Mouse (Mus musculus): ENCODE measurements around the gene Sfxn2.

Gene Sfxn2

DNA sequence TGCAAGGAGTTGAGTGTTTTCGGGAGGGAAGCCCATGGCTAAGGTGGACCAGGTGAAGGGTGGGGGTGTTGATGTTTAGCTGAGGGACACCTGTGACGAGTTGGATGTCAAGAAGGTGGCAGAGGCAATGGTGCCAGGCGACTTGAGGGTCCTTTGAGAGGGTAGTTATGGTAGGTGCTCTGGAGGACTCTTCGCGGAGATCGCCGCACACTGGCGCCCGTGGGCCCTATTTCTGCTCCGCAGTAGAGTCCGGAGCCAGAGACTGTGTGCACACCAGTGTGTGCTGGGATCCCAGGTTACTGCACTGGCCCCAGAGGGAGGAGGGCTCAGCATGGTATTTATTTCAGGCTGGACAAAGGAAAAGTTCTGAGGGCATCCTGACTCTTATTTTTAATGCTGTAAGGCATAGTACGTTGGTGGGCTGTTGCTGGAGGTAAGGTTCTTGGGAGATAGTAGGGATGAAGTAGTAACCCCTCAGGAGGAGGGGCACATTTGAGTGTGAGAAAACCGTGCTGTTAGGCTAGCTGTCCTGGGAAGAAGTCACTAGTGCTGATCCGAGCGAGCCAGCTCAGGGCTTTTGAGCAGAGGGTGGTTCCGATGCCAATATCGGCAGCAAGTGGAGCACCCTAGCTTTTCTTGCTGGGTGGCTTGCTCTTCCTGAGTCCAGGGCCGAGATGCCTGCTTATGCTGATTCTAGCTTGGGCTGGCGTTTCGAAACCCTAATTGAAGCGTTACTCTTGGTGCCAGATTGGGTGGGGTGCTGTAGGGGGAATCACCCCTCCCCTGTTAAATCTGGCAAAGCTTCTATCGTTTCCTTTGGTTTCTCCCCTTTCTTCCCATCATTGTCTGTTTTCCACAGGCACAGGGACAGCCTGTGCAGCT, 26.5 kb downstream of the Sfxn2 start:
- DNase-seq (ENCODE audit: low spot score): no peak

DNA sequence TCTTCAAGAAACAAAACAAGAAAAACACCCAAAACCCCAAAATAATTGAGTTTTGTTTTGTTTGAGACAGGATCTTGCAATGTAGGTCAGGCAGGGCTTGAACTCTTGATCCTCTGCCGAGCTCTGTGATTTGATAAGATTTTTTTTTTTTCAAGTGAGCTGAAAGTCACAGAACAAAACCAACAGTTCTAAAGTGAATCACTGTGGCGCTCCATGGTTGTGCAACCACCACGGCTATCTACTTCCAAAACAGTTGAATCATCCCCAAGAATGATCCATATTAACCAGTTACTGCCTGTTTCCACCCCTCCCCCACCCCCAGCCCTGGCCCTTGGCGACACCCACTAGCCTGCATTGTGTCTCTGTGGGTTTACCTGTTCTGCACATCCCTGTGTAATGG, 27.2 kb downstream of the Sfxn2 start:
- DNase-seq (ENCODE audit: low spot score): no peak

DNA sequence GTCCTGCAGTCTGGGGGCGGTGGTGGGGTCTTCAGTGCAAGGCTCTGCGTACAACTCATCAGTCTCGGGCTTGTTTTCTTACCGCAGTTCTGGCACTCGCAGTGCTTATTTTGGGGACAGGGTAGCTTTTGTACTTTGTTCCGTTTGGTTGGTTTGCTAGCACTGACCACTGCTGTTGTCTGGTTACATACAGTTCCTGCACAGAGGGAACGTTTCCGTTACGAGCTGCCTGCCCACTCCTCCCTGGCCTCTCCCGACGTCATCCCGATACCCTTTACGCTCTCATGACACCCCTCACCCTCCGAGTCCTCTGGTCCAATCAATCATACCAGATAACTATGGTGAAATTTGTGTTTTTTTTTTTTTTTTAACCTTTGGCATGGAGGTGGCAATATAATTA, 28.3 kb downstream of the Sfxn2 start:
- DNase-seq (ENCODE audit: low spot score): no peak

DNA sequence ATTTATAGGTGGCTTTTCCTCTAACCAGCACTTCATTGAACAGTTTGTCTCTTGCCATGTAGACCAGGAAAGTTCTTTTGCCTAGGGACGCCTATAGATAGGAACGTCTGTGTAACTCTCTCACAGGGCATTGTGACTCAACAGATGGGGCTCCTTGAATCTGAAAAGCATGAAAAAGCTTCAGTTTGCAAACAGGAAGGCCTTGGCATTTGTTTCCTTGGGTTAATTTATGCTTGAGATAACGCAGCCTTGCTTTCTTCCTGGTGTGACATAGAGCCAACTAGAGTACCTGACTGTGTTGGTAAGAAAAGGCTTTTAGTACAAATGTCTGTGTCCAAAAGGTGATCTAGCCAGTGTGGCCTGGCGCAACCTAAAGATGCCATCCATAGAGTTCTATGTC, 29.2 kb downstream of the Sfxn2 start:
- DNase-seq (ENCODE audit: low spot score): no peak

DNA sequence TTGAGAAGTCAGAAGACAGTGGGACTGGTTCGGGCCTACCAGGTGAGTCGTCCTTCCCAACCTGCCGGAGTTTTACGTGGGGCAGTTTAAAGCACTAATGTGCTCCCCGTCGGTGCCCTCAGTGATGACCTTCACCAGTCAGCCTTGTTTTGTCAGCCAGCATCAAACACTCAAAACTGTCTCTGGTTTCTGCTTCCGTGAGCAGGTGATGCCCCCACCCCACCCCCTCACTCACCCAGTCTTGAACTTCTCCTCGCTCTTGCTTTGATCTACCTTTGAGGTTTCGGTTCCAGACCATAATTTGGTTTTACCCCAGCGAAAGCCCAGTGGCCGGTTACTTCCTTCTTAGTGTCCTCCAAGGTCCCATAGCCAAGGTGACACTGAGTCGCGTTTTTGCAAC, 33.6 kb downstream of the Sfxn2 start:
- DNase-seq (ENCODE audit: low spot score): no peak

DNA sequence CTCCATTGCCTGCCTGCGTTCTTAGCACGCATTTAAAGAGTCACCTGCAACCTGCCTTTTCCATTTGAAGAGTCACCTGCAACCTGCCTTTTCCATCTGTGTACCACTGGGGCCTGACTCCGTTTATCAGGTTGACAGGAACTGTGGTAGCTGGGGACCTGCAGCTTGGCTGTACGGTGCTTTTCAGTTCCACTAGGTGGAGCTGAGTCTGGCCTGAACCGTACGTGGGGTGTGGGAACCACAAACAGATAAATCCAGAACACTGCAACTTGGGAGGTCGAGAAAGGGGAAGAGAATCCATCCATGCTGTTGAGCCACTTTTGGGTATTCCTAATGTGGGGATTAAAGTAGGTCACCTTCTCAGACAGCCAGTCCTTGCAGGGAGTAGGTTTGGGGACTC, 34.3 kb downstream of the Sfxn2 start:
- no peak for DNase-seq (ENCODE audit: low spot score)

DNA sequence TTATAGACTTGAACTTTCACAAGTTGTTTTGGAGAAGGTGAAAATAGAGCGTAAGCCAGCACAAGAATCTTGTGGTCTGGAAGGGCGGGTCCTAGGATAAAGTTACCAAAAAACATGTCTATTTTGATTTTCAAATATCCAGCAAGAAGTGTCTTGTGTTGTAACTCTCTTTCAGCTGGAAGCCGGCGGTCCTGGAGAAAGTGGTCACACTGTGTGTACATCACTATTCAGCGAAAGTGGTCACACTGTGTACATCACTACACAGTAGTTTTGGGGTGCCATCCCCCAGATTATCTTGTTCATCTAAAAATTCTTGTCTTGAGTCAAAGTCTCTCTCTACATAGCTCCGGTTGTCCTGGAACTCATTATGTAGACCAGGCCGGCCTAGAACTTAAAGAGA, 35.0 kb downstream of the Sfxn2 start:
- no peak for DNase-seq (ENCODE audit: low spot score)

DNA sequence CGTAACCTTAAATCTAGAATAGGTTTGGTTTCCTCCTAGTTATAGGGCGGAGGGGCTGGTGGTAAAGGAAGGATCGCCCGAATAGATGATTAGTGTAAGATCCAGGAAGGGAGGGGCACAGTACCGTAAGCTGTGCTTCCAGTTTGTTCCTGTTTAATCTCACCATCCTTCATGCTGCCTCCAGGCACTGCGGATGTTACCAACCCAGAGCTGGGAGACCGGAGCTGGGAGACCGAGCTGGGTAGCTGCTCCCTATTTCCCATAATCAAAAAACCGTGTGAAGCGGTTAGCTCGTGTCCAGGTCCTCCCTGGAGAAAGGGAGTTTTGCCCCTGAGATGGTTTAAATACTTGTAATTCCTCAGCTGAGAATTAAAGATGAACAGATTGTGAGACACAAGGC, 43.2 kb downstream of the Sfxn2 start:
- DNase-seq (ENCODE audit: low spot score): no peak

DNA sequence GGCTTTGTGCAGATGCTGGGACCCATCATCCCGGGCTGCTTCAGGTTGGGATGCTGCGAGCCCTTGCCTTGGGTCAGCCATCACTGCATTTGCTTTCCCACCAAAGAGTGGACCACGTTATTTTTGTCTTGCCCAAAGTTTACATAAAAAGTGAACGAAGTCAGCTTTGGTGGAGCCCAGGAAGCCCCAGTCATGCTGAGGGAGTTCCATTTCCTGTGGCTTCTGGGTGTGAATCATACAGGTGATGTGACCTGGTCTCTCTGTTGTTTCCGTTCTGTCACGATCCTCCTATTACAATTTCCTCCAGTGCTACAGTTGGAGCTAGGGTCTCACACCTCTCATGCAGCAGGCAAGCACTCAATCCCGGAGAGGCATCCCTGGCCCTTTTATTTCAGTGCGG, 44.2 kb downstream of the Sfxn2 start:
- no peak for DNase-seq (ENCODE audit: low spot score)

DNA sequence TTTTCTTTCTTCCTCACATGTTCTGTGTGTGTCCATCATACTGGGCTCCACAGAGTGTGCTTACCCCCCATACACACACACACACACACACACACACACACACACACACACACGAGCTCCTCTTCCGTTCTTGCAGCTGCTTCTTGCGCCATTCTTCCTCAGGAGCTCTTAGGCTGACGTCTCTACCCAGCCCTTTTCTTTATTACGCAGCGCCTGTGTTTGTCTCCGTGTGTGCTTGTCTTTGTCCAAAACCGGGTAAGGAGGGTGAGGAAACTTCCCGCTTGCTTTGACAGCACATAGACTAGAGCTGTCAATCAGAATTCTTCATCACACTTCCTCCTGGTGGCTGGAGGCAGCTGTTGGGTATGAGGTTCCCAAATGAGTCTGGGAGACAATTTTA, 45.2 kb downstream of the Sfxn2 start:
- DNase-seq (ENCODE audit: low spot score): no peak

DNA sequence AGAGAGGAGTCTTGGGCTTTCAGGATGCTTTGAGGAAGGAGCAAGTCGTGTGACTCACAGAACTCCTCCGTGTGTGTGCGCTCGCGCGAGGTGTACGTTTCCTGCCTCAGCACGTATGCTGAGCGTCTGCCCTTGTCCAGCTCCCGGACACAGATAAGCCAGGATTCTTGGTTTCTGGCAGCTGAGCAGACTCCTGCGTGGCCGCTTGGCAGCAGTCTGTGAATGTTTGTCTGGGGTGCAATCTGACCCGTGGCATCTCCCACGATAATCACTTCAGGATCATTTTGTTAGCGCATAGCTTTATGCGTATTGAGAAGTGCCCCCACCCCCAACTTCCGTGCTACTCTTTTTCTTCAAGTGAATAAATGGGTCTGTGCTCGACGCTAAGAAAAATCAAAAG, 45.8 kb downstream of the Sfxn2 start:
- no peak for DNase-seq (ENCODE audit: low spot score)

DNA sequence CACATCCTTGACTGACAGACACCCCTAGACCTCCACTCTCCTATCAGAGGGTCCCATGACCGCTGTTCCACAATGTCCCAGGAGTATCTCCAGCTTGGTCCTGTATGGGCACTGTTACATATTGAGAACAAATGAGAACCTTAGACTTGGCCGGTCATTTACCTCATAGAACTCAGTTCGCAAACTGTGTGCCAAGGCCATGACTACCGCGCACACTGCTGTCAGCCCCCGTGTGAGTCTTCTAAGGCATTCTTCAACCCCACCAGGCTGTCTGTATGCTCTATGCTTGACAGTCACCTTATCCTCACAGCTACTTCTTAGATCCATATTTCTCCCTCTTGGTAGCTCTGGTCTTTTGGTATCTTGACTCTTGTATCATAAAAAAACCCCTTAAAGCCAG, 46.4 kb downstream of the Sfxn2 start:
- DNase-seq (ENCODE audit: low spot score): no peak

DNA sequence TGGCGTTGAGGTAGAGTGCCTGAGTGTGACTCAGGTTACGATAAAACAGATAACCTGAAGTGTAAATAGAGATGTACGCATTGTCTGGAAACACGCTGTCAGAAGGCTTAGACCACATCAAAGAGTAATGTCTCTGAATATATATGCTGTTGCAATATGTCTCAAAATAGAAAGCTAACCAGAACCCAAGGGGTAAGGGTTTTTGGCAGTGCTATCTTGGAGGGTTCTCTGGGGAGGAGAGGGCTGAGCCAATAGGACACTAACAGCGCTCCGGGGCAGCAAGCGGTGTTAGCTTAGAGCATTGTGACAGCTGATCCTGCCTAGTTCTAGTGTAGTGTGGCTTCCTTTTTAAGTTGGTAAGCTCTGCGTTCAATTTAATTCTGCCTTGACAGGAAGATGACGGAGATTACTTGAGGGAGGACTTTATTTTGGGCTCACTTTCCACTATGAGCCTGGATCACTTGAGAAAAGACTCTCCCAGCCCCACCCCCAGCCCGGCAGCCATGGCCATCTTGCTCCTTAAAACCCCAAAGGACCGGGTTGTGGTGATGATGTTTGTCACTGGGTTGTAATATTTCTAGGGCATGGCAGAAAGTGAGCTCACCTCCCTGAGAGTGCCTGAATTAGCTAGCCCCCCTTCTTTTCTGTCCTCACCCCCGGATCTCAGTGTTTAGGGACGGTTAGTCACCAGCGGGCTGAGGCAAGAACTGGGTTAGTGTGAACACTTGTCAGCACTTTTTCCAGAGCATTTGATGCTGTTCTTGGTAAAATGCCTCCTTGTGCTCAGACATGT, 47.0 kb downstream of the Sfxn2 start:
- no peak for DNase-seq (ENCODE audit: low spot score)

DNA sequence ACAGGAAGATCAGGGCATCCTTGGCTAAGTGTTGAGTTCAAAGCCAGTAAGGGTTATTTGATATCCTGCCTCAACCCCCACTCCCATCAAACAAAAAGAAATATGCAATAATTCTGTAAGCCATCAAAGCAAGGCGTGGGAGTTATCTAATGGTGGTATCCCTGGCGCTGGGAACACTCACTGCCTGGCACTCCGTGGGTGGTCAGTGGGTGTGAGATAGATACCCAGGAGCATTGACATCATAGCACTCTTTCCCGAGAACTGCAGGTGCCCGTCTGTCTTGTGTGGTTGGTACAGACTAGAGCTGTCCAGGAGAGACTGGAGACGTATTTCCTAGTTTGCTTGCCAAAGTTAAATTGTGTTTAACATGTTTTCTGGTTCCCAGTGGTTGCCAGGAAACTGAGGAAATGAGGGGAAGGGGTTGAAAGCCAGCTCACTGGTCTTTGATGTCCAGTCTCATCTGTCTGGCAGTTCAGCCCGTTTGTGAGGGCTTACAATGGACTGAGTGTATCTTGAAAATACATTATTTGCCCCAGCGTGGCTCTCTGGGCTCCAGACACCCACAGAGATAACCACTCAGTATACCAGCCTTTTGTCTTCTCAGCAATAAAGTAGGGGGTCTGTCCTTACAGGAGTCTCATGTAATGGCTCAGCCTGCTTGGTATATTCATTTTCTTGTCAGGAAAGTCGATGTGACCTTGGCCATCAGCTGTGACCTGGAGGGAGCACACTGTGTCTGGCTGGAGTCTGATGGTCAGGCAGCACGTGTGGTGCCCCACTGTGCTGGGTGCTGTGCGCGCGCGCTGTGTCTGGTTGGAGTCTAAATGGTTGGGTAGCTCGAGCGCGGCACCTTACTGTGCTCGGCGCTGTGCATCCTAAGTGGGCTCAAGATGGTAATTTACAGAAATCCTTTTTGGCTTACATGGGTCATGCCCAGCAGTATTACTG, 48.3 kb downstream of the Sfxn2 start:
- no peak for DNase-seq (ENCODE audit: low spot score)

DNA sequence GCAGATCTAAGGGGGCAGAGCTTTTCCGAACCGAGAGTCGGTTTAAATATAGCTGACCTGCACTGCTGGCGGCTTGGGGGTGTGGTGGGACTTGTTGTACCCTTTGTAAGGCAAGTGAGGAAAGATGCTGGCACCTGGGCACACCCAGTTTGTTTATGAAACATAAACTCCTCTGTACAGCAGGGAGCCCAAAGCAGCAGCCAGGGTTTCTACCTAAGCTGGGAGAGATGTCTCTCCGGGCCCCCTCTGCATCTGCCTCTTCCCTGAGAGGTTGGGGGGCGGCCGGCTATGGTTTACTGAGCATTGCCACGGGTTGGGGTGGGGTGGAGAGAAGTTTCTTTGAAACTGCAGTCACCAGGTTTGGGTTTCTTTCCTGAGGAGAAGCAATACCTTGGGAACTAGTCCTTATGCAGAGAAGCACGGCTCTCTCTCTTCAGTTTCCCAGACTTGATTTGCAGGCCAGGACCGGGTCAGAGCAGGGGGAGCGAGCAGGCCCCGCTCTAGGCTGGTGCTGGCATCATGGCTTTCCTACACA, 49.6 kb downstream of the Sfxn2 start:
- DNase-seq (ENCODE audit: low spot score): no peak

DNA sequence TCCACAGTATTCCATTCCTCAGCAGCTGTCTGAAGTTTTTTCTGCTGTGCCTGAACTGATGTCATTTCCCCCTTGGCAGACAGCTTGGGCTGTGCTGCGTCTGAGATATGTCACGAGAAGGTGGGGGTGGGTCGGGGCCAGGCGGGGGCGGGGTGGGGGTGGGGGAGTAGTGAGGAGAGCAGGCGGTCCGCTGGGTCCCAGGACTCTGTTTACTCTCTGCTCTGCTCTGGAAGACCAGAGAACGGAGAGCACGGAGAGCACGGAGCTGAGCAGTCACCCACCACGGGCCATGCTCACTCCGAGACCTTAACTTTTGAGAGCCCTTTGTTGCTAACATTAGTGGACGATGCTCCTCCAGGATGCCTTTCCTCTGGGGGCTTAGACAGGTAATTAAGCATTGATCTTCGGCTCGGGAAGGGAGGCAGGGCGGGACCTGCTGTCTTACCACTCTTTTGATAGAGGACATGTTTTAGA, 50.1 kb downstream of the Sfxn2 start:
- DNase-seq (ENCODE audit: low spot score): no peak

DNA sequence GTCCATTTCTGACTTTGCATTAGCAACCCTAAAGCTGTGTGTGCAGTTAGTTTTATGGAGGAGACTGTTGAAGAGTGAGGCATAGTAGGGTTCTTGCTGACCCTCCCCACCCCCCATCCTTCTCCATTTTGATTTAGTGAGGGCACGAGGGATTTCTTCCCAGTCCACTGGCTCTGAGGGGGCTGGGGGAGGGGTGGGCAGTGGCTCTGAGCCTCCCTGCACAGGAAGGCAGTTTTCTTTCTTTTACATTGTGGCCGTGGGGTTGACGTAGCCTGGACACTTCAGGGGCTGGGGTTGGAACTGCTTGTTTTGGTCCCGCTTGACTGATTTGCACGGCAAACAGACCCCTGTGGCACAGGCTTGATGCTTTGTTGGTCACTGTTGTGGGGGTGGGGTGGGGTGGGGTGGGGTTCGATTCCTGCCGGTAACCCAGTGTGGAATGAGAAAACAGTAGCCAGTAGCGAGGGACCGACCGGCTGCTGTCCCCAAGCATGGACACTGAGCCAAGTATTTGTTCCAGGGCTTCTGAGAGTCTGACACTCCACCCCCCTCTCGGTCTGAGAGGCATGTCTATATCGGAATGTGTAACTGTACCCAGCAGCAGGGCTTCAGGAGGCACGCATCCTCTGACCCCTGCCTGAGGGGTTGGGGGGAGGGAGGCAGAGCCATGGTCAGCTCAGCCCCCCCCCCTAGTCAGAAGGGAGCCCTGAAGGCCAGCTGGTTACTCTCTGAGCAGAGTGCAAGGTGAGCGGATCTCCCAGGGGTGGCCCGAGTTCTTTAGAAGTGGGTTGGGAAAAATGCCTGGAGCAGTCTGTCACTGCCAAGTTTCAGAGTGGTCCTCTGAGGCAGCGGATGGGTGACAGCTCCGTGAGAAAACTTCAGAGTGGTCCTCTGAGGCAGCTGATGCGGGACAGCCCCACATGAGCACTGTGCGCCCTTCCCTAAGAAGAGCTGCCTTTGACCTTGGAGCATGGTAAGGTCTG, 50.9 kb downstream of the Sfxn2 start:
- DNase-seq (ENCODE audit: low spot score): no peak

DNA sequence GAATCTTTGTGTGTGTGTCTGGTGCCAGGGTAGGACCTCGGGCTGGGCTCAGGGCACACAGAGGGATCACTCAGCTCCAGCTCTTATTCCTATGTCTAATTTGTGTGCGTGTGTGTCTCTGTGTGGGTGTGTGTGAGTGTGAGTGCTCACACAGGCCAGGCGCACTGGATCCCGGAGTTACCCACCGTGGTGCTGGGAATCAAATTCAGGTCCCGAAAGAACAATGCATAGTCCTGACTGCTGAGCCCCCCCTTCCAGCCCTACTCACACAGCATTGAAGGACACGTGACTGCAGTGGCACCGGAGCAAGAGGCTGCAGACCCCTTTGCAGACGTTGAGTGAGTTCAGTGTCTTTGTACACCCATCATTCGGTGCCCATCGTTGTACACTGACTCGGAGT, 51.9 kb downstream of the Sfxn2 start:
- no peak for DNase-seq (ENCODE audit: low spot score)

DNA sequence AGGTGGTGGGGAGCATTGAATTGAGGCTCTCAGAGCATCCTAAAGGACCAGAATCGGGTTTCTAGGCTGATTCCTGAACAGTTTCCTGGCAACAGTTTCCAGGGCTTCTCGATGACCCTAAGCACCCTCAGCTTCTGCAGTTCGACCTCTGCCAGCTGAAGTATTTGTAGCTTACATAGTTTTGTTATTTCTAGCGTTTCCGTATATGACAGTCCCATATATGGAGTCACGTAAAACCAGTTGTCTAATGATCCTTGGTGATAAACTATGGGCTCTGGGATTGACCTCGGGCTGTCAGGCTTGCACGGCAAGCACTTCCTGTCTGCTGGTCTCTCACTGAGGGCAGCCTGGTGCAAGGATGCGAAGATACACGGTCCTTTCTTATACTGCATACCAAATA, 52.4 kb downstream of the Sfxn2 start:
- DNase-seq (ENCODE audit: low spot score): no peak

DNA sequence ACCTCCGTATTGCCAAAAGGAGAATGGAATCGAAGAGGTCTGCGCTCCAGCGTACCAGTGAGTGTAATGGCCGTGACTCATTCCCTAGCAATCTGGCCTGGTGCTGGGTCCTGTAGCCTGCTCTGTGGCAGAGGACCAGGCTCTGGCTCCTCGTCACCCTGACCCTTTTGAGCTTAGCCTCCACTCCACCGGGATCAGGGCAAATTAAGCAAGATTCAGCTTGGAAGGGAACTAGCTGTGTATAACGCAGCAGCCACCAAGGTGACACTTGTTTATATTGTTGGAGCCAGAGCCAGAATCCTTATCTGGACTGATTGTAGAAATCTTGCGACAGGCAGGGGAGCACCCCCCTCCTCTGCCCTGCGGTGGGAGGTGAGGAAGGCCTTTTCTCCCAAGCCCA, 55.2 kb downstream of the Sfxn2 start:
- DNase-seq (ENCODE audit: low spot score): no peak

DNA sequence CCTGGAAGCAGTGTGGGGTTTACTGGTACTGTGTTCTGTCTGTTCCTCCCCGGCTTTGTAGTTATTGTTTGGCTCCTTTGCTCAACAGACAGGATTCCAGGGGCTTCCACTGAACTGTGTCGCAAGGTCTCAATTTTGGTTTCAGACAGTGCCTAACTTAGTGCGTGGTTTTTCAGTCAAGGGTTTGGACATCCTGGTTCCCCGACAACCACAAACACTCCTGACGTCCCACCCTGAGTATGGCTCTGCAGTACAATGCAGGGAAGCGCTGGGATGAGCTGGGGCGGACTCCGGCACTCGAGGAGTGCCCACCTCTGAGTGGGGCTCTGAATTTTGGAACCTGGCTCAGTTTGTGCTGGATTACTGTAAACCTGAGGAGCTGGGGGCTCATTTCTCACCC, 56.6 kb downstream of the Sfxn2 start:
- DNase-seq (ENCODE audit: low spot score): no peak
